Mouse (Mus musculus): ENCODE data around the gene Arhgef18.

The Arhgef18 gene

DNA sequence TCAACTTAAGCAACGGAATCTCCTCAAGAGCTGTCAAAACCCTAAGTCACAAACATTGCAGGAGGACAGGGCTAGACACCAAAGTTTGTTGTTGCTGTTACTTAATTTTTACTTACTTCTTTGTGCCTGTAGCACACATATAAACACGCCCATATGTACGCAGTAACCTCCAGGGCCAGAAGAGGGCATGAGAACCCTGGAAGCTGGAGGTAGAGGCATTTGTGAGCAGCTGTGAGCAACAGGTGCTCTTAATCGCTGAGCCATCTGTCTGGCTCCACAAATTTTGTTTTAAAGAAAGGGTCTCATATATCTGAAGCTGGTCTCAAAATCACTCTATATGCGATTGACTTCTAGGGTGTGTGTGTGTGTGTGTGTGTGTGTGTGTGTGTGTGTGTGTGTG is 71.5 kb downstream of the Arhgef18 start:
- peak; percentile 66 for DNase-seq

- peak; percentile 100 for DNase-seq
Measured at GRCm38 (mm10) chr8:3467006-3467885, 74.4 kb downstream of the Arhgef18 start, which contains the start of gene Pex11g. Gene Pex11g, minus strand, starts transcription at chr8:3467680.

DNA sequence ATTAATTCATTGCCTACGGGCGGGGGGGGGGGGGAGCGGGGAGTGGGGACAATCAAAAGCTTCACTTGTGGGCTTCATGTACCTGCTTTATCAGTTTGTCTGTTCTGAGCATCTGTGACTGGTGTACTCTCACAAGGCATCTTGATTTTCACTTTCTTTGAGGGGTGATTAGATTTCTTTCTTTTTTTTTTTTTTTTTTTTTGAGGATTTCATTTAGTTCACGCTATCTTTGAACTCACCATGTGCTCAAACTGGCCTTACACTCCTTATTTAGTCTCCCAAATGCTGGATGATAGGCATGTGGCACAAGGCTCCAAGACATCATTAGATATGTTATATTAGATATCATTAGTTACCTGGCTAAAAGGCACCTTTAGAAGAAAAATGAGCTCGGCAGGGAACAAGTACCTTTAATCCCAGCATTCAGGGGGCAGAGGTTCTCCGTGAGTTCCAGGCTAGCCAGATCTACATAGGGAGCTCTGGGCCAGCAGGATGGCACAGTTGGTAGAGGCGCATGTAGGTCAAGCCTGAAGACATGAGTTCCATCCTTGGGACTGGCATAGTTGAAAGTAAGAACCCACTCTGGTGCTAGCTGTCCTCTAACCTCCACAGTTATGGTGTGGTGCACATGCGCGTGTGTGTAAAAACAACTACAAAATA is 75.2 kb downstream of the Arhgef18 start:
- DNase-seq: no peak

- DNase-seq: peak; percentile 30
Measured at GRCm38 (mm10) chr8:3468838-3469237, 76.0 kb downstream of the Arhgef18 start.

- no peak for DNase-seq
Measured at GRCm38 (mm10) chr8:3470562-3470961, 77.8 kb downstream of the Arhgef18 start, which contains the start of gene Tex45. Gene Tex45, plus strand, starts transcription at chr8:3470862.

DNA sequence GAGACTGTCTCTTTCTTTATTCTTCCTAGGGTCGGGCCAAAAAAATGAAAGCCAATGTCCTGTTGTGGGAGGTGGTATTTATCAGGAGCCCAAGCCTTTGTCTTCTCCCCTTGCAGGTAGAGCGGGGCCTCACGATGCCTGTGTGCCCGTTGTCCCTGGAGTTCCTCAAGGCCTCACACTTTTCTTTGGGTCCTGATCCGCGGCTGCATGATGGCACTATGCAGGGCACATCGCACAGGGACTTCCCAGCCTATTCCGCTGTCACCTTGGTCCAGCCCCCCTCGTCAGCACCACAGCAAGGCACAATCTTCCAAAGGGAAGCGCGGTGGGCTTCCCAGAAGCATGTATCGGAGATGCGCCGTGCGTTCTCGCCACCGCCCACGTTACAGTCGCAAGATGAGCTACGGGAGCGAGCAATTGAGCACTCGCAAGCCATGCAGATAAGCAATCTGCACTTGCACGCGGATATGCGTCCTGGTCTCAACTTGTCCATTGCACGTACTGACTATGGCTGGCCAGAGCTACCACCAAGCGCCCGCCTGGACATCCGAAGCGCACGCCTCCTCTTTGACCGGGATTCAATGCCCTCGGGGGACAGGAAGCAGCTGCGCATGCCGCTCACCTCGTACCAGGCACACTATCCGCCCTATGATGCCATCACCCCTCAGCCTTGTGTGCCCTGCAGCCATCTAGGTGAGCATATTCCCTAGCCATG is 83.1 kb downstream of the Arhgef18 start:
- DNase-seq: no peak

GRCm38 (mm10) chr8:3480221-3480785 is 87.5 kb downstream of the Arhgef18 start:
- DNase-seq: peak; percentile 25

- DNase-seq: peak; percentile 53
Measured at GRCm38 (mm10) chr8:3481605-3482004, 88.8 kb downstream of the Arhgef18 start.

DNA sequence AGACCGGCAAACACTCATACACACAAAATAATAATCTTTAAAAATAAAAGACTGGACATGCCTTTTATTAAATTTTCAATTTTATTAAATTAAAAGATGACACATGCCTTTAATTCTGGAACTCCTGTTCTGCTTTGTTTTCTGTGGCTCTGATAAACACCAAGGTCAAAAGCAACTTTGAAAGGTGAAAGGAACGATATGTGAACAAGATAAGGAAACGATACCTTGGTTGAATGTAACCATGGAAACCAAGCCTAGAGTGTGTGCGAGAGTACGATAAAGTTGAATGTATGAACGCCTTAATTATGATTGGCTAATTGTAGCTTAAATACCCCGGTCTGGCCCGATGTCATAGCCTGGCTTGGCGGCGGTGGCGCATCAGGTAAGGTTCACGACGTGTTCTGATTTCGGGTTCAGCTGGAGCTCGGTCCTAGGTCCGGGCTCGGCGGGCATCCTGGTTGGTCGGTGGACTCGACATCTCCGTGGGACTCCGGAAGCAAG is 89.5 kb downstream of the Arhgef18 start:
- no peak for DNase-seq

GRCm38 (mm10) chr8:3483546-3483945 is 90.7 kb downstream of the Arhgef18 start:
- DNase-seq: peak; percentile 56

- DNase-seq: no peak
Measured at GRCm38 (mm10) chr8:3485192-3485591, 92.4 kb downstream of the Arhgef18 start.

- peak; percentile 77 for DNase-seq
Measured at GRCm38 (mm10) chr8:3492901-3493844, 100.4 kb downstream of the Arhgef18 start, which contains the start of gene Zfp358. Gene Zfp358, plus strand, starts transcription at chr8:3493138.

DNA sequence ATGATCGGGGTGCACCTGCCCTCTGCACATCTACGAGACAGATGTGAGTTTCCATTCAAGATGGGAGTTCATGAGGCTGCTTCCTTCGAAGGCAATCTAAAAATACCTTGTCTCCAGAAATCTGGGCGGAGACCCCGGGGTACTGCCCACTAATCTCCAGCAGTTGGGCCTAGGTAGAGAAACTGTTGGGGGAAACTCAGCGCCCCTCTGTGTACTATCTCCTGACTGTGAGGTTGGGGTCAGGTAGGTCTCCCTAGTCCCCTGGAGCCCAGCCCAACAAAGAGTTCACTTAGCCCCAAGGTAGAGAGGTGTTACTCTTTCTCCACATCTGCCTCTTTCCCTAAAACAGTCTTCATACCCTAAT is 101.0 kb downstream of the Arhgef18 start:
- DNase-seq: no peak

DNA sequence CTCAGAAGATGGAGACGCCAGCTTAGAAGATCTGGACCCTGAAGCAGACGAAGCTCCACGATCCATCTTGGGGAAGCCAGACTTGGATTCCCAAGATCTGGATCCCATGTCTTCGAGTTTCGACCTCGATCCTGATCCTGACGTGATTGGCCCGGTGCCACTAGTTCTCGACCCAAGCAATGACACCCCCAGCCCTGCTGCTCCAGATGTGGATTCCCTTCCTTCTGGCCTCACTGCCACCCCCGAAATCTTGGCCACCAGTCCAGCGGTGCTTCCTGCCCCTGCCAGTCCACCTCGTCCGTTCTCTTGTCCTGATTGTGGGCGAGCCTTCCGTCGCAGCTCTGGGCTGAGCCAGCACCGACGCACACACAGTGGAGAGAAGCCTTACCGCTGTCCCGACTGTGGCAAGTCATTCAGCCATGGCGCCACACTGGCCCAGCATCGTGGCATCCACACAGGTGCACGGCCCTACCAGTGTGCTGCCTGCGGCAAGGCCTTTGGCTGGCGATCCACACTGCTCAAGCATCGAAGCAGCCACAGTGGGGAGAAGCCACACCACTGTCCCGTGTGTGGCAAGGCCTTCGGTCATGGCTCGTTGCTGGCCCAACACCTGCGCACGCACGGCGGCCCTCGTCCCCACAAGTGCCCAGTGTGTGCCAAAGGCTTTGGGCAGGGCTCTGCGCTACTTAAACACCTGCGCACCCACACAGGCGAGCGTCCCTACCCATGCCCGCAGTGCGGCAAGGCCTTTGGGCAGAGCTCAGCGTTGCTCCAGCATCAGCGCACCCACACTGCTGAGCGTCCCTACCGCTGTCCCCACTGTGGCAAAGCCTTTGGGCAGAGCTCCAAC is 103.0 kb downstream of the Arhgef18 start:
- no peak for DNase-seq

- no peak for DNase-seq
Measured at GRCm38 (mm10) chr8:3496428-3496748, 103.6 kb downstream of the Arhgef18 start.

GRCm38 (mm10) chr8:3498583-3498982 is 105.8 kb downstream of the Arhgef18 start:
- no peak for DNase-seq

GRCm38 (mm10) chr8:3499751-3500150 is 106.9 kb downstream of the Arhgef18 start:
- peak; percentile 21 for DNase-seq

DNA sequence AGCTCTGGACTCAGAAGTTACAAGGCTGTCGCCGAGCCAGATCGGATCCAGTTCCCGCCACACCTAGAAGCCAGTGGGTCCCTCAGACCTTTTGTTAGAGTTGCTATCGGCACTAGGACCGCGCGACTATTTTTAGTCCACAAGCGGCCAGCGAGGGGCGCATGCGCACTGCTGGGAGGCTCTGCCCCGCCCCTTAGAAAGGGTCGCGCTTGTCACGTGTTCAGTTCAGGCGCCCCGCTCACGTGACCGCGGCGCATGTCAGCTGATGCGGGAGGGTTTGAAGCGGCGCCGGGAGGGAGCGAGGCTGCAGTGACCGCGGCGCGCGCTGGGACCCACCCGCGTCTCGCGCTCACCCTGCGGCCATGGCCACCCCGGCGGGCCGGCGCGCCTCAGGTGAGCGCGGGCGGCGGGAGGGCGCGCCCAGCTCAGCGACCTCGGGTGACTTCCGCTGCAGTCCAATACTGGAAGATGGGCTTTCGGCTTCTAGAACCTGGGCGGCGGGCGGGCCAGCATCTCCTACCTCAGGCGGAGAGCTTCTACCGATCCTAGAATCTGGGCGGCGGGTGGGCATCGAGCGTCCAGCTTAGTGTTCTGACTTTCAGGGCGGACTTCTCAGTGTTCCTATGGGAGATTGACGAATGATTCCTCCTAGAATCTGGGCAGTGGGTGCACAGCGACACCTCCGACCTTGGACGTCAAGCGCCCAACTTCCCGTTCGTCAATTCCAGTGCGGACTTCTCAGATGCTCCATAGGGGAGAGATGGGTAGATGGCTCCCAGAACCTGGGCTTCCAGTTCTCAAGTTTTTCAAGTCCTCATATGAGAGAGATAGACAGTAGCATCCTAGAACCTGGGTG is 107.7 kb downstream of the Arhgef18 start, which contains the start of gene Mcoln1:
TSS of gene Mcoln1 (plus strand) at position 223 of the 856 bp plus-strand sequence.
- DNase-seq: peak; percentile 99

DNA sequence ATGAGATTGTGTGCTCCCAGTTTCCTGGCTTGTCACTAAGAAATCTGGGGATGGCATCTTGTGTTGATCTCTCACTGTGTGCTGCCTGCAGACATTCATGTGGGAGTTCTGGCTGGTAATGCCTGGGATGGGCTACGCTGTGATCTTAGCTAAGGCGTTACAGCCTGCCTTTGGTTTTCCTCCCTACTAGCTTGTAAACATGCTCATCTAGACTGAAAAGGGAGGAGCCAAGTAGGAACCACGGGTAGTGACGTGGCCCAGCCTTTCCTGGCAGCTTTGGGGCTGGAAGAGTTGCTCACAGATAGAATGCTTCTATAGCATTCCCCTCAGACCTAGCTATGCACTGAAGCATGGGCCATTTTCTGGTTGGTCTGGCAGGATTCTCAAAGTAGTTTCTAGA is 109.4 kb downstream of the Arhgef18 start:
- DNase-seq: no peak
